Mouse (Mus musculus): Measurements from ENCODE around the gene Psma7. TPM values are rescaled to one million over a fixed set of nuclear protein-coding genes. Genes with fewer than 3 reads are reported as not detected.

The Psma7 gene
- polyA plus RNA-seq (2012; rRNA removed): 248 and 254 TPM in 2 replicates

- TF ChIP-seq CTCF (IDR thresholded peaks at IDR 0.05; ENCODE audit: borderline replicate concordance, insufficient read depth, low read depth, low read length) (no peak), POLR2A (IDR thresholded peaks at IDR 0.05; ENCODE audit: borderline replicate concordance, insufficient read depth, low read length) (peak; percentile 84)
- DNase-seq: peak; percentile 92
- H3K4me1 ChIP-seq (ENCODE audit: control insufficient read depth, insufficient read depth, low read length): peaks cover 28% of the 10 kb centered on the region
- peak within 1 kb of the TSS; percentile 97 for H3K4me3 ChIP-seq (replicated peaks; ENCODE audit: insufficient read depth, low read depth, low read length)
- H3K27ac ChIP-seq (ENCODE audit: insufficient read depth, low read length): peak within 1 kb of the TSS; percentile 92
- under 1% methylated on average over 76 of the region's 78 CpGs for WGBS
- H3K27me3 ChIP-seq (ENCODE audit: control insufficient read depth, insufficient read depth, low read length): no peaks in the 10 kb centered on the region
These were observed at the start of gene Psma7, which contains the start of gene Ss18l1 for GRCm38 (mm10) chr2:180042256-180042857. Gene Psma7 (minus strand): TSS chr2:180042433. Gene Ss18l1 (plus strand): TSS chr2:180042509.

- 71% methylated on average over 11 of the region's 11 CpGs for WGBS
- no peaks in the 10 kb centered on the region for H3K27me3 ChIP-seq (ENCODE audit: control insufficient read depth, insufficient read depth, low read length)
- H3K4me1 ChIP-seq (ENCODE audit: control insufficient read depth, insufficient read depth, low read length): peaks cover 16% of the 10 kb centered on the region
- TF ChIP-seq CTCF (IDR thresholded peaks at IDR 0.05; ENCODE audit: borderline replicate concordance, insufficient read depth, low read depth, low read length) (no peak), POLR2A (IDR thresholded peaks at IDR 0.05; ENCODE audit: borderline replicate concordance, insufficient read depth, low read length) (no peak)
- no peak overlapping the region for H3K4me3 ChIP-seq (replicated peaks; ENCODE audit: insufficient read depth, low read depth, low read length)
- DNase-seq: no peak
- no peak overlapping the region for H3K27ac ChIP-seq (ENCODE audit: insufficient read depth, low read length)
These were observed 48.1 kb upstream of the Psma7 start for GRCm38 (mm10) chr2:180090285-180090684.

GRCm38 (mm10) chr2:180087472-180087871 is 45.2 kb upstream of the Psma7 start:
- Histone ChIP-seq H3K4me1 (ENCODE audit: control insufficient read depth, insufficient read depth, low read length) (peaks cover 17% of the 10 kb centered on the region), H3K4me3 (replicated peaks; ENCODE audit: insufficient read depth, low read depth, low read length) (no peak overlapping the region), H3K27me3 (ENCODE audit: control insufficient read depth, insufficient read depth, low read length) (no peaks in the 10 kb centered on the region), H3K27ac (ENCODE audit: insufficient read depth, low read length) (no peak overlapping the region)
- WGBS: 88% methylated on average over 4 of the region's 4 CpGs
- TF ChIP-seq POLR2A (IDR thresholded peaks at IDR 0.05; ENCODE audit: borderline replicate concordance, insufficient read depth, low read length) (no peak), CTCF (IDR thresholded peaks at IDR 0.05; ENCODE audit: borderline replicate concordance, insufficient read depth, low read depth, low read length) (no peak)
- DNase-seq: no peak

GRCm38 (mm10) chr2:180086637-180087027 is 44.4 kb upstream of the Psma7 start:
- DNase-seq: no peak
- H3K27ac ChIP-seq (ENCODE audit: insufficient read depth, low read length): no peak overlapping the region
- 71% methylated on average over 5 of the region's 5 CpGs for WGBS
- TF ChIP-seq POLR2A (IDR thresholded peaks at IDR 0.05; ENCODE audit: borderline replicate concordance, insufficient read depth, low read length) (no peak), CTCF (IDR thresholded peaks at IDR 0.05; ENCODE audit: borderline replicate concordance, insufficient read depth, low read depth, low read length) (no peak)
- peaks cover 17% of the 10 kb centered on the region for H3K4me1 ChIP-seq (ENCODE audit: control insufficient read depth, insufficient read depth, low read length)
- no peak overlapping the region for H3K4me3 ChIP-seq (replicated peaks; ENCODE audit: insufficient read depth, low read depth, low read length)
- H3K27me3 ChIP-seq (ENCODE audit: control insufficient read depth, insufficient read depth, low read length): no peaks in the 10 kb centered on the region

- WGBS: 17% methylated on average over 16 of the region's 16 CpGs
- Histone ChIP-seq H3K27me3 (ENCODE audit: control insufficient read depth, insufficient read depth, low read length) (no peaks in the 10 kb centered on the region), H3K4me3 (replicated peaks; ENCODE audit: insufficient read depth, low read depth, low read length) (no peak overlapping the region), H3K27ac (ENCODE audit: insufficient read depth, low read length) (no peak overlapping the region), H3K4me1 (ENCODE audit: control insufficient read depth, insufficient read depth, low read length) (peaks cover 17% of the 10 kb centered on the region)
- no peak for TF ChIP-seq POLR2A (IDR thresholded peaks at IDR 0.05; ENCODE audit: borderline replicate concordance, insufficient read depth, low read length)
- TF ChIP-seq CTCF (IDR thresholded peaks at IDR 0.05; ENCODE audit: borderline replicate concordance, insufficient read depth, low read depth, low read length): no peak
- DNase-seq: peak; percentile 47 to 63
These were observed 43.8 kb upstream of the Psma7 start for GRCm38 (mm10) chr2:180085926-180086636.

- WGBS: 80% methylated on average over 3 of the region's 3 CpGs
- H3K4me1 ChIP-seq (ENCODE audit: control insufficient read depth, insufficient read depth, low read length): peaks cover 17% of the 10 kb centered on the region
- no peak overlapping the region for H3K4me3 ChIP-seq (replicated peaks; ENCODE audit: insufficient read depth, low read depth, low read length)
- H3K27me3 ChIP-seq (ENCODE audit: control insufficient read depth, insufficient read depth, low read length): no peaks in the 10 kb centered on the region
- TF ChIP-seq POLR2A (IDR thresholded peaks at IDR 0.05; ENCODE audit: borderline replicate concordance, insufficient read depth, low read length) (no peak), CTCF (IDR thresholded peaks at IDR 0.05; ENCODE audit: borderline replicate concordance, insufficient read depth, low read depth, low read length) (no peak)
- no peak for DNase-seq
- no peak overlapping the region for H3K27ac ChIP-seq (ENCODE audit: insufficient read depth, low read length)
These were observed 42.3 kb upstream of the Psma7 start for GRCm38 (mm10) chr2:180084565-180084964.

- H3K27ac ChIP-seq (ENCODE audit: insufficient read depth, low read length): no peak overlapping the region
These were observed 40.8 kb upstream of the Psma7 start for GRCm38 (mm10) chr2:180083063-180083462.

GRCm38 (mm10) chr2:180080680-180081079 is 38.4 kb upstream of the Psma7 start:
- Histone ChIP-seq H3K4me1 (ENCODE audit: control insufficient read depth, insufficient read depth, low read length) (peaks cover 6% of the 10 kb centered on the region), H3K27ac (ENCODE audit: insufficient read depth, low read length) (no peak overlapping the region), H3K4me3 (replicated peaks; ENCODE audit: insufficient read depth, low read depth, low read length) (no peak overlapping the region), H3K27me3 (ENCODE audit: control insufficient read depth, insufficient read depth, low read length) (no peaks in the 10 kb centered on the region)
- 88% methylated on average over 8 of the region's 8 CpGs for WGBS
- TF ChIP-seq CTCF (IDR thresholded peaks at IDR 0.05; ENCODE audit: borderline replicate concordance, insufficient read depth, low read depth, low read length) (no peak), POLR2A (IDR thresholded peaks at IDR 0.05; ENCODE audit: borderline replicate concordance, insufficient read depth, low read length) (no peak)
- no peak for DNase-seq

More at GRCm38 (mm10) chr2:180083063-180083462, 40.8 kb upstream of the Psma7 start:
- no peak for TF ChIP-seq CTCF (IDR thresholded peaks at IDR 0.05; ENCODE audit: borderline replicate concordance, insufficient read depth, low read depth, low read length)
- no peak for TF ChIP-seq POLR2A (IDR thresholded peaks at IDR 0.05; ENCODE audit: borderline replicate concordance, insufficient read depth, low read length)
- Histone ChIP-seq H3K4me3 (replicated peaks; ENCODE audit: insufficient read depth, low read depth, low read length) (no peak overlapping the region), H3K27me3 (ENCODE audit: control insufficient read depth, insufficient read depth, low read length) (no peaks in the 10 kb centered on the region), H3K4me1 (ENCODE audit: control insufficient read depth, insufficient read depth, low read length) (peaks cover 17% of the 10 kb centered on the region)
- DNase-seq: no peak
- 88% methylated on average over 10 of the region's 10 CpGs for WGBS

All from cerebellum, adult 2 months (tissue).